Mouse (Mus musculus) hindbrain, embryonic 15.5 days (tissue): Measurements from ENCODE around the gene Tecta. TPM values are rescaled to one million over a fixed set of nuclear protein-coding genes. Genes with fewer than 3 reads are reported as not detected.

Experiments
- ATAC-seq: fragments of 200-750 bp; cut with Nextera tagmentation; 2 replicates; pipeline ENCODE4 v1.8.0; 2017; ENCODE audit warnings: low read depth, moderate number of reproducible peaks, moderate TSS enrichment; ENCODE audit not compliant: low FRiP score
- H3K27ac ChIP-seq: fragments of 300-500 bp; sonication (generic); replicated peaks from 2 replicates; pipeline ENCODE4 v1.5.1; 2015; ENCODE audit warnings: mild to moderate bottlenecking, inconsistent platforms
- H3K27me3 ChIP-seq: fragments of 300-500 bp; sonication (generic); 2 replicates; pipeline ENCODE4 v1.6.1; 2015; ENCODE audit warnings: control low read depth, inconsistent platforms
- H3K36me3 ChIP-seq: fragments of 300-500 bp; sonication (generic); 2 replicates; pipeline ENCODE4 v1.6.1; 2015; ENCODE audit warnings: control low read depth, inconsistent platforms
- H3K4me1 ChIP-seq: fragments of 300-500 bp; sonication (generic); replicated peaks from 2 replicates; pipeline ENCODE4 v1.6.1; 2015; ENCODE audit warnings: control low read depth, inconsistent platforms
- H3K4me2 ChIP-seq: fragments of 300-500 bp; sonication (generic); 2 replicates; pipeline ENCODE4 v1.6.1; 2015; ENCODE audit warnings: moderate library complexity, mild to moderate bottlenecking, inconsistent platforms
- H3K4me3 ChIP-seq: fragments of 300-500 bp; sonication (generic); 2 replicates; pipeline ENCODE4 v1.5.1; 2015; ENCODE audit warnings: mild to moderate bottlenecking, inconsistent platforms
- H3K9ac ChIP-seq: fragments of 300-500 bp; sonication (generic); 2 replicates; pipeline ENCODE4 v1.6.1; 2015; ENCODE audit warnings: inconsistent platforms
- H3K9me3 ChIP-seq: fragments of 300-500 bp; sonication (generic); 2 replicates; pipeline ENCODE4 v1.6.1; 2016; ENCODE audit warnings: control low read depth, inconsistent platforms
- WGBS: fragments of 180-500 bp; shearing (Covaris S2); methylation state at CpG from one replicate; pipeline ENCODE4 v1.1.7; 2015; 5-methylcytosine and 5-hydroxymethylcytosine counted together
- polyA plus RNA-seq: library from polyadenylated mRNA; unstranded; fragments of >200 nt; fragmentation: Nextera tagmentation; extraction: Ambion mirVana; gene quantifications from 2 replicates; pipeline ENCODE4 v1.2.1, GENCODE M21; 2015

The Tecta gene
- polyA plus RNA-seq, 1 experiment from 2014 or later, result 0.36 TPM

DNA sequence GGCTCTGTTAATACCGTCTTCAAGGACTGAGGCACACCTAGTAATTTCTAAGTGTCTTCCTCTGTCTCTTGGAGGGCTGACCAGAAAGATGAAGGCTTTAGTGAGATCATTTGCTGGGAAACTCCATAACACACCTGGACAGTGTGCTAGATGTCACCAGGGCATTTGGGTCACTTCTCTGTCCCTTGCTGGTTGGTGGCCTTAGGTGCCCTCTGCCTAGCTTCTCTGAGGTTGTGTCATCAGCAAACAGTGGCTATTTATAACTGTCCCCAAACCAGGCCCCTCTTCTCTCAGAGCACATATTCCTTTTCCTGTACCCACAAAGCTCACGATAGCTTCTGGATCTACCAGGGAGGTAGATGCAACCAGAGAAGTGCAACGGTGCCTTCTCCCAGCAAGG lies 64.8 kb downstream of the Tecta start:
- no peak for ATAC-seq

GRCm38 (mm10) chr9:42332692-42333091 lies 67.0 kb downstream of the Tecta start:
- 62% methylated on average over 12 of the region's 12 CpGs for WGBS
- no peaks in the 10 kb centered on the region for H3K36me3 ChIP-seq
- no peak overlapping the region for H3K4me3 ChIP-seq
- no peak overlapping the region for H3K4me2 ChIP-seq
- H3K27me3 ChIP-seq, result no peaks in the 10 kb centered on the region
- no peaks in the 10 kb centered on the region for H3K9me3 ChIP-seq
- no peak overlapping the region for H3K27ac ChIP-seq
- no peak overlapping the region for H3K9ac ChIP-seq
- no peak for ATAC-seq
- no peaks in the 10 kb centered on the region for H3K4me1 ChIP-seq

More for the DNA sequence above, 64.8 kb downstream of the Tecta start:
- no peaks in the 10 kb centered on the region for H3K36me3 ChIP-seq
- H3K9me3 ChIP-seq, result no peaks in the 10 kb centered on the region
- no peak overlapping the region for H3K27ac ChIP-seq
- H3K4me3 ChIP-seq, result no peak overlapping the region
- no peak overlapping the region for H3K4me2 ChIP-seq
- H3K4me1 ChIP-seq, result no peaks in the 10 kb centered on the region
- WGBS, result 97% methylated on average over 3 of the region's 3 CpGs
- H3K9ac ChIP-seq, result no peak overlapping the region
- no peaks in the 10 kb centered on the region for H3K27me3 ChIP-seq

GRCm38 (mm10) chr9:42331341-42331740 lies 68.4 kb downstream of the Tecta start:
- Histone ChIP-seq H3K4me2 (no peak overlapping the region), H3K27me3 (no peaks in the 10 kb centered on the region), H3K9ac (no peak overlapping the region), H3K36me3 (no peaks in the 10 kb centered on the region), H3K4me3 (no peak overlapping the region), H3K27ac (no peak overlapping the region), H3K9me3 (no peaks in the 10 kb centered on the region), H3K4me1 (no peaks in the 10 kb centered on the region; the same call in 1 of the 2 replicates)
- WGBS, result 60% methylated on average over 7 of the region's 7 CpGs
- no peak for ATAC-seq

GRCm38 (mm10) chr9:42329753-42330152 lies 70.0 kb downstream of the Tecta start:
- 73% methylated on average over 9 of the region's 9 CpGs for WGBS
- Histone ChIP-seq H3K4me1 (no peaks in the 10 kb centered on the region; the same call in 1 of the 2 replicates), H3K9me3 (no peaks in the 10 kb centered on the region), H3K9ac (no peak overlapping the region), H3K27me3 (no peaks in the 10 kb centered on the region), H3K4me3 (no peak overlapping the region), H3K27ac (no peak overlapping the region), H3K36me3 (no peaks in the 10 kb centered on the region), H3K4me2 (no peak overlapping the region)
- no peak for ATAC-seq

DNA sequence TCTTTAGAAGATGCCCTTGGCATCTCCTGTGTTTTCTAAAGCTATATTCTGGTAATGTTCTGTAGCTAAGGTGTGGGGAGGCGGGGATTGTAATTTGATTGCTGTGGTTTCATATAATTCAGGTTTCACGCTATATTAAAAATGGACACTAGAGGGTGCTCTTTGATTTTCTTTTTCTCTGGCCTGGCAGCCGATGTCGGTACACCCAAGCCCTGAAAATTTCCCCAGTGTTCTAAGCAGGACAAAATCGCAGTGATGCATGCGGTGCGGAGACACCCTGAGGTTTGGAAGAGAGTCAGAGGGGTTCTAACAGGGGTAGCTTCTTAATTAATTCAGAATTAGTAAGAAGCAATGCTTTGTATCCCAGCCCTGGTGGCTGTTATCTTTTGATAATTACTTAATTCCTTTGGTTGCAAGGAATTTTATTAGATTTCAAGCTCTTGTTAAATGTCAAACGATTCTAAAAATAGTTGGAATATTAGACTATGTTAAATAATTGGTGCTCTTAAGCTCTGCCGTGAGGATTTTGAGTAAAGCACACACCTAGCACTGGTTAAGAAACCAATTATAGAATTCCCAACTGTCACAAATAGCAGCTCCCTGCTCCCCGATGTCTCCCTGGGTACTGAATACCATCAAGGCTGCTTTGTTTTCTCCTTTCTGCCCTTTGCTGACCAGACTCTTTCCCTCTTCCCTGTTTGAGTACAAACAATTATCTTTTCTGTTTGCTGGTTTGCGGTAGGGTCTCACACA lies 72.9 kb downstream of the Tecta start:
- no peak overlapping the region for H3K4me2 ChIP-seq
- H3K36me3 ChIP-seq, result no peaks in the 10 kb centered on the region
- H3K4me3 ChIP-seq, result no peak overlapping the region
- H3K9ac ChIP-seq, result no peak overlapping the region
- 23% methylated on average over 11 of the region's 11 CpGs for WGBS
- H3K27ac ChIP-seq, result no peak overlapping the region
- ATAC-seq, result peak; percentile 85
- no peaks in the 10 kb centered on the region for H3K27me3 ChIP-seq
- H3K4me1 ChIP-seq, result no peaks in the 10 kb centered on the region; the same call in 1 of the 2 replicates
- H3K9me3 ChIP-seq, result no peaks in the 10 kb centered on the region

- 57% methylated on average over 29 of the region's 29 CpGs for WGBS
- no peak overlapping the region for H3K4me3 ChIP-seq
- ATAC-seq, result no peak
Observed at GRCm38 (mm10) chr9:42324640-42325394, 74.9 kb downstream of the Tecta start.

DNA sequence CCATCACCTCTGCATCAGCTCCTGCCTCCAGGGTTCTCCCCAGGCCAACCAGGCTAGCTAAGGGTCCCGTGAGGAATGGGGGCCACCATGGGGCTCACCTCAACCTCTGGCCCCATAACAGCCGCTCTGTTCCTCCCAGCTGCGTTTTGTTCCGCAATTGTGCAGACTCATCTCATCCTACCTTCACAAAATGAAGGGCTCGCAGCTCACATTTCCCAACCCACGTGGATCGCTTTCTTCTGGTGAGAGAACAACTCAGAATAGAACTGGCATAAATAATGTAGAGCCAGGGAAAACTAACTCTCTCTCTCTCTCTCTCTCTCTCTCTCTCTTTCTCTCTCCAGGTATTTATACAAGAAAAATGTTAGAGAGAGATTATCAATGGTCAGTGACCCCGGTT lies 76.5 kb downstream of the Tecta start:
- Histone ChIP-seq H3K4me3 (no peak overlapping the region), H3K36me3 (no peaks in the 10 kb centered on the region), H3K9ac (no peak overlapping the region), H3K27me3 (no peaks in the 10 kb centered on the region), H3K27ac (no peak overlapping the region), H3K4me1 (no peaks in the 10 kb centered on the region; the same call in 1 of the 2 replicates), H3K4me2 (no peak overlapping the region), H3K9me3 (no peaks in the 10 kb centered on the region)
- WGBS, result 89% methylated on average over 8 of the region's 8 CpGs
- no peak for ATAC-seq

More at GRCm38 (mm10) chr9:42324640-42325394, 74.9 kb downstream of the Tecta start:
- Histone ChIP-seq H3K27ac (no peak overlapping the region), H3K4me1 (no peaks in the 10 kb centered on the region; the same call in 1 of the 2 replicates), H3K36me3 (no peaks in the 10 kb centered on the region), H3K4me2 (peak overlapping the region; percentile 38), H3K27me3 (no peaks in the 10 kb centered on the region), H3K9ac (no peak overlapping the region), H3K9me3 (no peaks in the 10 kb centered on the region)

- ATAC-seq, result no peak
- no peak overlapping the region for H3K4me2 ChIP-seq
- 78% methylated on average over 2 of the region's 2 CpGs for WGBS
Observed at GRCm38 (mm10) chr9:42321442-42321841, 78.3 kb downstream of the Tecta start.

DNA sequence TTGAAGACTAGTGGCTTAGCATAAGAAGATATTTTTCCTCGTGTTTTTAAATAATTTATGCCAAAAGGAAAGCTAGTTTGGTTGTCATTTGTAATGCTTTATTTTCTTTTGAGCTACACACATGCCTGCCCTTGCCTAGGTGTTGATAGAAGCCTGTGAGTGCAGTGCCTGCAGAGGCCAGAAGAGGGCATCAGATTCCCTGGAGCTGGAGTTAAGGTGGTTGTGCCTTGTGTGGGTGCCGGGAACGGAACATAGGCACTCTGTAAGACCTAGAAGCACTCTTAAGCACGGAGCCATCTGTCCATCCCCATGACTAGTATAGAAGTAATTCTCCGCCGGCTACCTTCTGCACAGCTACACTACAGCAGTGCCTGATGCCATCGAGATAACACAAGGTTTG lies 79.1 kb downstream of the Tecta start:
- H3K36me3 ChIP-seq, result no peaks in the 10 kb centered on the region
- H3K4me2 ChIP-seq, result no peak overlapping the region
- H3K9me3 ChIP-seq, result no peaks in the 10 kb centered on the region
- no peak overlapping the region for H3K4me3 ChIP-seq
- WGBS, result 93% methylated on average over 7 of the region's 7 CpGs
- H3K4me1 ChIP-seq, result no peaks in the 10 kb centered on the region
- H3K27me3 ChIP-seq, result no peaks in the 10 kb centered on the region
- no peak overlapping the region for H3K27ac ChIP-seq
- no peak for ATAC-seq
- H3K9ac ChIP-seq, result no peak overlapping the region

More at GRCm38 (mm10) chr9:42321442-42321841, 78.3 kb downstream of the Tecta start:
- Histone ChIP-seq H3K36me3 (no peaks in the 10 kb centered on the region), H3K4me3 (no peak overlapping the region), H3K4me1 (no peaks in the 10 kb centered on the region), H3K27ac (no peak overlapping the region), H3K9ac (no peak overlapping the region), H3K9me3 (no peaks in the 10 kb centered on the region), H3K27me3 (no peaks in the 10 kb centered on the region)

- no peak overlapping the region for H3K9ac ChIP-seq
- no peak for ATAC-seq
- H3K27me3 ChIP-seq, result no peaks in the 10 kb centered on the region
- H3K9me3 ChIP-seq, result no peaks in the 10 kb centered on the region
- H3K4me1 ChIP-seq, result no peaks in the 10 kb centered on the region
- no peaks in the 10 kb centered on the region for H3K36me3 ChIP-seq
- H3K27ac ChIP-seq, result no peak overlapping the region
- WGBS, result 87% methylated on average over 9 of the region's 9 CpGs
- no peak overlapping the region for H3K4me3 ChIP-seq
- H3K4me2 ChIP-seq, result no peak overlapping the region
Observed at GRCm38 (mm10) chr9:42318455-42318987, 81.2 kb downstream of the Tecta start.

DNA sequence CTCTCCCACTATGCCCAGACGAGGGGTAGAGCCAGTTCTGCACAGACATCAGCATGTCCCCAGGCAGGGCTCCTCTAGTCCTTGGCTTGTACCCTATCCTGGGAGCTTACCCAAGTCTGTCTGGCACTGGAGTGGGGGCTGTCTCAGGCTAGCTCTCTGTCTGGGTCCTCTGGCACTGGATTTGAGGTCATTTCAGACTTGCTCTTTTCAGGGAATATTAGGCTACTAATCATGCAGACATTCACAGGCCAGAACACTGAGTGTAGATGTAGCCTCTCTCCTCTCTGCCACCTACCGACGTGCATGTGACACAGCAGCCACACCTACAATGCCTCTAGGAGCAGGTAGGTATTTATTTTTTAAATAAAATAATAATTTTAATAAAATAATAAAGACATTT lies 82.4 kb downstream of the Tecta start:
- no peak overlapping the region for H3K9ac ChIP-seq
- H3K27ac ChIP-seq, result no peak overlapping the region
- no peak for ATAC-seq
- H3K4me3 ChIP-seq, result no peak overlapping the region
- no peaks in the 10 kb centered on the region for H3K9me3 ChIP-seq
- no peaks in the 10 kb centered on the region for H3K4me1 ChIP-seq
- H3K36me3 ChIP-seq, result no peaks in the 10 kb centered on the region
- H3K4me2 ChIP-seq, result no peak overlapping the region
- H3K27me3 ChIP-seq, result no peaks in the 10 kb centered on the region
- 60% methylated on average over 3 of the region's 3 CpGs for WGBS

GRCm38 (mm10) chr9:42315816-42316215 lies 83.9 kb downstream of the Tecta start:
- H3K36me3 ChIP-seq, result no peaks in the 10 kb centered on the region
- 57% methylated on average over 3 of the region's 3 CpGs for WGBS
- H3K27ac ChIP-seq, result no peak overlapping the region
- H3K4me1 ChIP-seq, result no peaks in the 10 kb centered on the region
- H3K4me2 ChIP-seq, result no peak overlapping the region
- H3K9me3 ChIP-seq, result no peaks in the 10 kb centered on the region
- ATAC-seq, result no peak
- no peaks in the 10 kb centered on the region for H3K27me3 ChIP-seq
- H3K4me3 ChIP-seq, result no peak overlapping the region
- no peak overlapping the region for H3K9ac ChIP-seq
